8 mouse cellular contexts compared by ENCODE assay signal in genomic region chr1:171345225-171346094, GRCm38 (mm10). TPM values are rescaled to one million over a fixed set of nuclear protein-coding genes. Genes with fewer than 3 reads are reported as not detected.
DNase-seq lines count a peak whose midpoint lies in the region.

Gene Nit1, minus strand, starts transcription at chr1:171345646.
Gene Pfdn2, plus strand, starts transcription at chr1:171345670.

- no peaks in the 10 kb centered on the region for H3K27me3 ChIP-seq in megakaryocyte, embryonic 14.5 days (replicated peaks)

- peaks cover 52% of the 10 kb centered on the region for H3K4me1 ChIP-seq in megakaryocyte, embryonic 14.5 days

- no peaks in the 10 kb centered on the region for H3K9me3 ChIP-seq in megakaryocyte, embryonic 14.5 days

- peaks cover 44% of the 10 kb centered on the region for H3K36me3 ChIP-seq in megakaryocyte, embryonic 14.5 days (replicated peaks; ENCODE audit: low read length)

- H3K4me3 ChIP-seq in megakaryocyte, embryonic 14.5 days (replicated peaks) = peak within 1 kb of the TSS; percentile 97

- DNase-seq in adrenal gland, adult (ENCODE audit: inconsistent age in 2 of 2, low spot score in 1 of 2) = peak; percentile 93 to 97
- DNase-seq in embryo, embryonic 10 days (ENCODE audit: low spot score) = peak; percentile 97
- DNase-seq in gastrocnemius, postnatal 10 days = peak; percentile 88
- peak; percentile 95 for DNase-seq in induced T-regulatory cell, adult 2 months (ENCODE audit: low read depth)
- DNase-seq in left cerebral cortex, adult 8-10 months (ENCODE audit: low spot score in 2 of 2) = peak; percentile 79 to 88
- peak; percentile 90 to 92 for DNase-seq in right cerebral cortex, adult 2 months (ENCODE audit: low spot score in 2 of 2)
- DNase-seq in urinary bladder, postnatal 10 days (ENCODE audit: low spot score) = peak; percentile 75

RNA-seq across cellular contexts. Expression of gene Nit1, which starts in this region (rescaled TPM):
- total RNA-seq in gastrocnemius, postnatal 10 days (2021) = 10 to 100 TPM; 20.1 to 22.5 TPM
- 10 to 100 TPM; 35.8 to 48.8 (median 43.5) TPM for total RNA-seq in left cerebral cortex, adult 8-10 months (2022)
- polyA plus RNA-seq in megakaryocyte, embryonic 14.5 days (2012; ENCODE audit: insufficient read depth, low replicate concordance) = 3.2 and 6.1 TPM in 2 replicates

RNA-seq across cellular contexts. Expression of gene Pfdn2, which starts in this region (rescaled TPM):
- total RNA-seq in gastrocnemius, postnatal 10 days (2021) = 100 to 1,000 TPM; 104 to 113 TPM
- 100 to 1,000 TPM; 107 to 204 (median 164) TPM for total RNA-seq in left cerebral cortex, adult 8-10 months (2022)
- polyA plus RNA-seq in megakaryocyte, embryonic 14.5 days (2012; ENCODE audit: insufficient read depth, low replicate concordance) = 1.3 and 11.9 TPM in 2 replicates

Comparison
In these comparisons a context has a peak if more than half of its experiments do, and no peak if none do; other contexts are left out.
1. Peak in every context shown above with its lines: DNase-seq and H3K4me3 ChIP-seq.